Mouse (Mus musculus) hematopoietic stem cell, adult 5-6 weeks (primary cell): ENCODE measurements around the gene Pirb. TPM values are rescaled to one million over a fixed set of nuclear protein-coding genes. Genes with fewer than 3 reads are reported as not detected.
"Not testable (repeated sequence)": the region's sequence is repeated elsewhere in the genome, so short reads cannot be mapped to it uniquely, and the experiment has no call there.

Experiments
- ATAC-seq, 2 experiments: fragments of 125-278 bp in 1 of 2; replicated peaks in 1 of 2; 2 replicates each; pipeline ENCODE4 v1.8.0; 2016 to 2017; ENCODE audit warnings: inconsistent platforms in 2 of 2, mild to moderate bottlenecking in 2 of 2, moderate number of reproducible peaks in 2 of 2, low read depth in 1 of 2, moderate TSS enrichment in 1 of 2; ENCODE audit not compliant: low FRiP score in 2 of 2, poor library complexity in 2 of 2, severe bottlenecking in 2 of 2, insufficient read depth in 1 of 2, low TSS enrichment in 1 of 2
- total RNA-seq: library from RNA; stranded (forward); fragments of 172-1452, 232-1000 nt; gene quantifications from 2 replicates; pipeline ENCODE4 v1.2.3, GENCODE M21; 2017

Pirb gene
- total RNA-seq, result 5.6 and 14.5 TPM in 2 replicates

DNA sequence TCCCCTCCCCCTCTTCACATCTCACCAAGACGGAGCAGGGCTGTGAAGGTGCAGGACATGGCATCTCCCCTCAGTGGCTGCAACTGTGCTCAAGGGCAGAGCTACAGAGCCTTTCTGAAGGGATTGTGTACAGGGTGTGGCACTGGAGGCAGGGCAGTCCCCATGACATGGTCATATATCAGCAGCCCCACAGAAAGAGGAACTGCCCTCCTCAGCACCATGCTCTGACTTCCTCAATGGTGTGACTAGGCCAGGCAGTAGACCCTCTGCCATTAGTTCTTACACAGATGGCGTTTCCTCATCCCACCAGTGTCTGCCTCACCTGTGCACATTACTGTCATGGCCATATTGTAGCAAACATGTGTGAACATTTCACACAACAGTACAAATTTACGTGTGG, at the start of gene Pirb:
Gene Pirb (minus strand): TSS at position 124 of the 400 bp plus-strand sequence.
- ATAC-seq, result not testable (repeated sequence)

GRCm38 (mm10) chr7:3732675-3733074, 12.5 kb upstream of the Pirb start:
- not testable (repeated sequence) for ATAC-seq

- not testable (repeated sequence) for ATAC-seq
Observed at GRCm38 (mm10) chr7:3725459-3725858, 5.3 kb upstream of the Pirb start.

GRCm38 (mm10) chr7:3715249-3715648, 4.9 kb downstream of the Pirb start:
- ATAC-seq, result no peak

GRCm38 (mm10) chr7:3712264-3712942, 7.8 kb downstream of the Pirb start:
- peak in 1 of 2 experiments; percentile 21; a peak in 1 of 4 replicates for ATAC-seq

GRCm38 (mm10) chr7:3709000-3709399, 11.2 kb downstream of the Pirb start:
- ATAC-seq, result no peak

GRCm38 (mm10) chr7:3708447-3708980, 11.7 kb downstream of the Pirb start:
- ATAC-seq, result not testable (repeated sequence)

DNA sequence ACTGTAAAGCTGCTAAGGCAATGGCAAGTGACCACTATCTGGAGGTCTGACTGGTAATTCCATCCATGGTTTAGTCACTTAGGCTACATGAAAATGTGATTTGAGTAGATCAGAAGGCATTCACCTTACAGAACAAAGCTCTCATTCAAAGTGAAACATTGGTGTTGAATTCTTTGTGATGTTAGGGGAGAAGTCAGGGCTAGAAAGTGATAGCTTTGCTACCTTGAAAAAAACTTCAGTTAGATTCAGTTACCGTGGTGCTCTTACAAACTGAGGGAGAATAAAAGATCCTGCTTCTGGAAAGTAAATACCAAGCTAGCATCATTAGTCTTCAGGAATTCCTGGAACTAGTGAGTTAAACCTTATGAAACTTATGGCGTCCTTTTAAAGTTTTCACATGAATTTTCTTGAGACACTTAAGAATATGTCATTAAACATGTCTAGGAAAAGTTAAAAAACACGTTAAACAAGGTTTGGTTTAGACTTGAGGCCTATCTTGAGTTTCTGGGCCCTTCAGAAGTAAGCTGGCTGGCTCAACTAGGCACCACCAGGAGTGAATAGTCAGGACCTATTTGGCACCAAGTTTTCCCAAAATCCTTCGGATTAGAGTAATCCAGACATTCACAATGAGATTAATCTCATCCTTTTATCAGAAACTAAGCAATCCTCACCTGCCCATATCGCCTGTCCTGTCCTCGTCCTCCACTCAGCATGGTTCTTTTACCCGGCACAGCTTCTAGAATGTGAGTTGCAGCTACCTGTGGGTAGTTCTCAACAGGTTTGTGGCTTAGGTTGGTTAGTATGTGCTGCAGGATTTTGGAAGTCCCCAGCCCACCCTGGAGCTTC, 12.4 kb downstream of the Pirb start:
- no peak for ATAC-seq

- peak; percentile 63 to 65 for ATAC-seq
Observed at GRCm38 (mm10) chr7:3707027-3707426, 13.2 kb downstream of the Pirb start.

DNA sequence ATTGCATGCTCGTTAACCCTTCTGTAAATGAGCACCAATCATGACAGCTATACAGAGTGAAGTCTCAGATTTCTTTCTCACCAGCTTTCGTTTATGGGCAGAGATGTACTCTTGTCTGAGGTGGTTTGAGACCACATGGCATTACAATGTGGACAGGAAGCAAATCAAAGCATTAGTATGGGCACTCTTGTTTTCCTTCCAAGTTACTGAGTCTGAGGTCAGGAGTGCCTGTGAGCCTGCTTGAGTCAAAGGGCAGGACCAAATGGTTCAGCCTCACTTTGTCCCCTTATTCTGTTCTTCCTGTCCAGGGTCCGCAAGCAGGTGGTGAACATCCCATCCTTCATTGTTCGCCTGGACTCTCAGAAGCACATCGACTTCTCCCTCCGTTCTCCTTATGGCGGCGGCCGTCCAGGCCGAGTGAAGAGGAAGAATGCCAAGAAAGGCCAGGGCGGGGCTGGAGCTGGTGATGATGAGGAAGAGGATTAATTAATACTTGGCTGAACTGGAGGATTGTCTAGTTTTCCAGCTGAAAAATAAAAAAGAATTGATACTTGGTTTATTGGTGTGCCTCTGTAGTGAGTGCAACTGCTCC, 13.8 kb downstream of the Pirb start:
- 0 out of 4 replicates have a peak, but pooled peaks of 1 of the 2 experiments have one; percentile 0 for ATAC-seq

DNA sequence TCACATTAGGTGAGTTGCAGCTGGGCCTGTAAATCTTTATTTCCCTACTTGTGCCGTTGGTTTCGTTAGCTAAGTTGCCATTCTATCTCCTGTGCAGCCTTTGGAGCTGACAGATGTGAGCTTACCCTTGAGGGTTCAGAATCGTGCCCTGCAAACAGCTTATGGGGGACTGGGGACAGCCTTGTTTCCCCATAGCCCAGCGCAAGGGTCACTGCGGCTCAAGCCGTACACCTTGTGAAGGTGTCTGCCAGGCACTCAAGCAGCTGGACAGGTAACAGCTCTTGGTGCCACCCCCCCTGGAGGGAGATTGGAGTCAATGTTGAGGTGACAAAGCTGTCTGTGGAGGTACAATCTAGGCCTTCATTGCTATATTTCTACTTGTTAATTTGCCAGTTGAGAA, 14.3 kb downstream of the Pirb start:
- no peak for ATAC-seq

GRCm38 (mm10) chr7:3705461-3705860, 14.7 kb downstream of the Pirb start:
- not testable (repeated sequence) for ATAC-seq

DNA sequence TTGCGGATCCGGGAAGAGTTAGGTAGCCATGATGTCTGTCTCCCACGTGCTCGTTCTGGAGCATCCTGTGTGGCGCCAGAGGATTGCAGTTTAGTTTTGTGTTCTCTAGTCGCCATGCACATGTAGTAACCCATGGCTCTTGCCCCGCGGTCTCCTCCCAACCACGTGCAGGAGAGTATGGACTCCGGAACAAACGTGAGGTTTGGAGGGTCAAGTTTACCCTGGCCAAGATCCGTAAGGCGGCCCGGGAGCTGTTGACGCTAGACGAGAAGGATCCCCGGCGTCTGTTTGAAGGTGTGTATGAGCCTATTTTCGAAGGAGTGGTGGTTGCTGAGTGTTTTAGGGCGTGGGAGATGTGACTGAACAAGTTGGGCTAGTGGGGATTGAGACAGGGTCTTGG, 15.7 kb downstream of the Pirb start:
- peak in 1 of 2 experiments; percentile 1; a peak in 1 of 4 replicates for ATAC-seq

GRCm38 (mm10) chr7:3703879-3704441, 16.2 kb downstream of the Pirb start, which contains the start of gene Rps9:
Gene Rps9 (plus strand): TSS chr7:3703993.
- ATAC-seq, result peak; percentile 88

GRCm38 (mm10) chr7:3703148-3703878, 16.9 kb downstream of the Pirb start:
- ATAC-seq, result 0 out of 4 replicates have a peak, but pooled peaks of 1 of the 2 experiments have one; percentile 0

DNA sequence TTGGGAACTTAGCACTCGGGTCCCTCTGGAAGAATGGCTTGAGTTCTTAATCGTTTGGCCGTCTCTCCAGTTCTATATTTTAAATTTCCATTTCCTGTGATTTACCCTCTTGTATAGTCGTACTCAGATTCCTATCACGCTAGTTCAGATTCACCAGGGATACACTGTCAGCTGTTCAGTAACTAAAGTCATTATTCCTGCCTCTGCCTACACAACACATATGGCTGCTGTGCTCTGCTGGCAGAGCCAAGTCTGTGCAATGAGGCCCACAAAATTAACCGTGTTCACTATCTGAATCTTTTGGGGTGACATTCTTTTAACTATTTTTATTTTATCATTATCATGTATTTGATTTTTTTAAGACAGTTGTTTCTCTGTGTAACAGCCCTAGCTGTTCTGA, 21.7 kb downstream of the Pirb start:
- no peak for ATAC-seq

GRCm38 (mm10) chr7:3694949-3695305, 25.3 kb downstream of the Pirb start:
- ATAC-seq, result not testable (repeated sequence)
